Mouse (Mus musculus): ENCODE measurements around the gene Ahsg. TPM values are rescaled to one million over a fixed set of nuclear protein-coding genes. Genes with fewer than 3 reads are reported as not detected.

Gene Ahsg
- polyA plus RNA-seq (2017; shearing (Covaris generic)) = not detected

DNA sequence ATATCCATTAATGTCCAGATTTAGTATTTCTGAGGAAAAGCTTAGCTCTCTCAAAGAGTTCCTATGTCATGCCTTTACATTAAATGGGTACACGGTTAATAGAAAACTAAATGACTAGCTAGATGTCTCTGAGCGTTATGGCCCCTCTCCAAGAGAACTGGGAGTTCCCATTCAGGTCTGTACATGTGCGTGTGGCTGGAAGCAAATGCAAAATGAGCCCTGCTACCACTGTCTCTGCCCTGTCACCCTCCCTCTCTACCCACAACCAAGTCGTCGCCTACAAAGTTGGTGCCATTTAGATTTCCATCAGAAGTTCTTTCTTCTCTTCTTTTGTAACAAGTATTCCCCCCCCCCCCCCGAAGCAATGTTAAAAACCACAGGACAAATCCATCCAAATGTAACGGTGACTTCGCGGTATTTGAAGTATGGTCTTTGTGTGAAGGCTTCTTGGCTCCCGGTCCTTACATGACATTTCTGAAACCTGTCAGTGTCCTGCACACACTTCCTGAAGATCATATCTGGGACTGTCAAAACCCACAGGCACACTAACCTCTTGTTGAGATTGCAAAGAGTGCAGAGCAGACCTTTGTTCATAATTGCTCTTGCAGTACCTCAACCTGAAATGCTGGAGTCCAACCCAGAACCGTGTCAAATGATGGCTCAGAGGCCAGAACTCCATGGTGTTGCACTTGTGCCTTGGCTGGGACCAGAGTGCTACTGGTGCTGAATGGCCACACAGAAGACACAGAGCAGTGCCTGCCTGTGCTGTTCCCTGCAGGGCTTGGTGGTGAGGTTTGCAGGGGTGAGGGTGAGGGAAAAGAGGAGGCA is at the start of gene Ahsg:
Gene Ahsg (plus strand): TSS at position 595 of the 828 bp plus-strand sequence.
- ATAC-seq = no peak

DNA sequence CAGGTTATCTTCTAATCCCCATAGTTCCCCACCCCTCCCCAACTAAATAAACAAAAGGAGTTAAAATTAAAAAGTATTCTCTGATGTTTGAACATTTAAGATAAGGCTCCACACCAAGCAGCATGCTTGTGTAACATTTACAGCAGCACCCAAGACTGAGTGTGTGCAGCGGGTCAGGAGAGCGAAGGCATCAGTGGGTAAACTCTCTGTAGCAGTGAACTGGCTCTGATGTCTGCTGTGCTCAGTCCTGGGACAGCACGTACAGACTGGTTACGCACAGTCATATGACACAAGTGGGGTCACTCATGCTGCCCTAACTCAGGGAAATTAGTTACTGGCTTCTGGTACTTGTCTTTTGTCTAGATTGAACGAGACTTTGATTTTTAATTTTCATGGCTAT is 48.2 kb upstream of the Ahsg start:
- no peak for ATAC-seq

DNA sequence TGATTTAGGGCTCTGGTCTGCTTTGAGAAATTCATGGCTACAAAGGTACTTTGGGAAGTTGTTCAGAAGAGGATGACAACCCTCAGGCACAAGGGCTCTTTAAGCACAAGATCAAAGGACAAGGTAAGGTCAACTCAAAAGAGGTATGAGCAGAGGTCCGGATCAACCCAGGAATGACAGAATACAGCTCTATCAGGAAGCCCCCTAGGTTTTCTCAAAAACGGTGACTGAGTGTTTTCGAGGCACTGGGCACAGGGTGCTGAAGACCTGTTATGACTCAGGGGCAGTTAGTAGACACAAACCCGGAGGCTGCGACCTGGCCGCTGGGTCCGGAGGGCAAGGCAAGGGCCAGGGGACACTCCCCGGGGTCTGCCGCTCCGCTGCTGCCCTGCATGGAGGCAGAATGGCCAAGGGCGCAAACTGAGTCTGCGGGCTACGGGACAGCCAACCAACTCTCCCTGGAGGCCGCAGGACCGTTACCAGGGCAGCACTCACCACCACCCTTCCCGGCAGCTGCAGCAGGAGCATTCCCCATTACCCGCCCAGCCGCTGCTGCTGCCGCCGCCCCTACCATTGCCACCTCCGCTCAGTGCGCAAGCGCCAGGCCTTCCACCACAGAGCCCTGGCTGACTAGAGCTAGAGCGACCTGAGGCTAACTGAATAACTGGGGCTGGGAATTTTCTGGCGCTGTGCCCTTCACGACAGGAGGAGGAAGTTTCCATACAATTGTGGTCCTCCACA is 46.8 kb upstream of the Ahsg start:
- ATAC-seq = no peak

DNA sequence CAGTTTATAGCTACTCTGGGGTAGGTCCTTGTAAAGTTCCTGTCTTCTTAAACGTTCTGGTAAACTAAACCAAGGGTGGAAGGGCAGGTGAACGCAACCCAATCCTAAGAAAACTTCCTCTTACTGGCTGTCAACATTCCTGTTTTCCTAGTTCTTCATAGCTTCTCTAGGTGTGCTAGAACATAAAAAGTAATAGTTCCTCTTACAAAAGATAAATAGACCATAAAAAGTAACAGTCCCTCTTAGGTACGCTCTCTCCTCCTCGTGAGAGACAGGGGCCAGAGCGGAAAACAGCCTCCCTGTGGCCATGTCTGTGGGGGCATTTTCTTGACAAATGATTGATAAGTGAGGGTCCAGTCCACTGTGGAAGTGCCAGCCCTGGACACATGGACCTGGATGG is 46.2 kb upstream of the Ahsg start:
- ATAC-seq = no peak

DNA sequence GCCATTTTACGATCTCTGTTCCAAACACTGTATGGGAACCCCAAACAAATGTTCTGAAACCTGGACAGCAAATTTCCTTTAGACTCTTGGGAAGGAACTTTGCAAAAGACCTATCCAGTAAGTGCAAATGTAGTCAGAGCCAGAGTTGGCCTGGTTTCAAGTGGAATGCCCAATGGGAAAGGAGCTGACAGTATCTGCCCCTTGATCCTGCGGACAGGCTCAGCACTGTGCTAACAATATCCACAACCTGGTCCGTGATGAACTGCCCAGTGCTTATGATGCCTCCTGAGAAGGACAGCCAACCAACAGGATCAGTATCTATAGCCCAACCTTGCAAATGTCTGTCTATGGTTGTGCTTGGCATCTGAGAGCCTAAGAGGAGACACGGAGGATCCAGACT is 45.6 kb upstream of the Ahsg start:
- ATAC-seq = no peak

DNA sequence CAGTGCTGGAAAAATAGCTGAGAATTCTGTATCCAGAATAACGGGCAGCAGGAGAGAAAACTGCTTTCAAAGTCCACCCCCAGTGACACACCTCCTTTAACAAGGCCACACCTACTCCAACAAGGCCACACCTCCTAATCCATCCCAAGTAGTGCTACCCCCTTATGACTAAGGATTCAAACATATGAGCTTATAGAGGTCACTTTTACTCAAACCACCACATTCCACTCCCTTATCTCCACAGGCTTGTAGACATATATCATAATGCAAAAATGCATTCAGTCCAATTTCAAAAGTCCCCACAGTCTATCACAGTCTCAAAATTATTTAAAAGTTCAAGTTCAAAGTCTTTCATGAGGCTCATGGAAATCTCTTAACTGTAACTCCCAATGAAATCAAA is 43.4 kb upstream of the Ahsg start:
- ATAC-seq = no peak

DNA sequence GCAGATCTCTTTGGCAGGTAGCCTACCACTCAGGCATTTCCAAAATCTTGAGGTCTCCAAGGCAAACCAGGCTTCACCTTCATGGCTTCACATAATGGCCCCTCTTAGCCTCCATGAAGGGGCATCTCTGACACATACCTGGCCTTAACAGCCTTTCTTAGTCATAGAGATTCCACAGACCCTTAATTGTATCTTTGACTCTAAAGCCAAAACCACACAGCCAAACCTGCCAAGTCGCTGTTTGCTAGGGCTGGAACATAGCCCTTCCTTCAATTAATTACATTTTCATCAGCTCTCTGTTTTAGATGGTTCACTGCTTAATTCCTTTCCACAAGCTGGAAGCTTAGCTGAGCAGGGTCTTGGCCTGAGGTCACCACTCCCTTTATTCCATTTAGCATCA is 42.7 kb upstream of the Ahsg start:
- ATAC-seq = no peak

DNA sequence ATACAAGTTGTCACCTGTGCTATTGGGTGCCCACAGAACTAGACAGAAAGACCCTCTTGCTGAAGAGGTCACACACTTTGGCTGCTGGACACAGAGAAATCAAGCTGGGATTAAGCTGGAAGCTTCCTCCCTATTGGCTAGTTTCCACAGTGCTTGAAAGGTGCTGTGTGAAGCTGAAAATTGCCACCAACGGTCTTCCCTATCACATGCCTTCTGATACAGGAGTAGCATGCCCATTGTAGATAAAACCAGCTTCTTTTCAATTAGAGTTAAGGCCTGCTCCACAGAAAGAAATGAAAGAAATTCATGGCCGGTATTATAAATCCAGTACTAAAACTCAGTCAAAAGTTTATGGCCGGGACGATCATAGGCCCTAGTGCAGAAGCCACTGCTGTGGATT is 38.4 kb upstream of the Ahsg start:
- ATAC-seq = no peak

DNA sequence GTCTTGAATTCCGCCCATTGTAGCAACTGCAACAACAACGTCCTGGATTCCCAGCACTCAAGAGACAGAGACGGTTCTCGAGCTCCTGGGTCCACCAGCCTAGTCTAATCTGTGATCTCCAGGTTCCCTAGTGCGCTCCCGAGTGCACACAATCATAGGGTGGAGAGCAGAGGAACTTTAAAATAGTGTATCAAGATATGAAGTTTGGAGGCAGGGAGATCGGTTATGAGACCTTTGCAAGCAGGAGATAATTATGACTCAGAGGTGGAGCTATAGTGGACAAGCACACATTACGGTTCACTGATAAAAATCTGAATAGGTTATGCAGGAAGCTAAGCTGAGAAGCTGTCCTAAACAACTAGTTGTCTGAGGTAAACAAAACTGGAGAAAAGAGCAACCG is 34.3 kb upstream of the Ahsg start:
- no peak for ATAC-seq

DNA sequence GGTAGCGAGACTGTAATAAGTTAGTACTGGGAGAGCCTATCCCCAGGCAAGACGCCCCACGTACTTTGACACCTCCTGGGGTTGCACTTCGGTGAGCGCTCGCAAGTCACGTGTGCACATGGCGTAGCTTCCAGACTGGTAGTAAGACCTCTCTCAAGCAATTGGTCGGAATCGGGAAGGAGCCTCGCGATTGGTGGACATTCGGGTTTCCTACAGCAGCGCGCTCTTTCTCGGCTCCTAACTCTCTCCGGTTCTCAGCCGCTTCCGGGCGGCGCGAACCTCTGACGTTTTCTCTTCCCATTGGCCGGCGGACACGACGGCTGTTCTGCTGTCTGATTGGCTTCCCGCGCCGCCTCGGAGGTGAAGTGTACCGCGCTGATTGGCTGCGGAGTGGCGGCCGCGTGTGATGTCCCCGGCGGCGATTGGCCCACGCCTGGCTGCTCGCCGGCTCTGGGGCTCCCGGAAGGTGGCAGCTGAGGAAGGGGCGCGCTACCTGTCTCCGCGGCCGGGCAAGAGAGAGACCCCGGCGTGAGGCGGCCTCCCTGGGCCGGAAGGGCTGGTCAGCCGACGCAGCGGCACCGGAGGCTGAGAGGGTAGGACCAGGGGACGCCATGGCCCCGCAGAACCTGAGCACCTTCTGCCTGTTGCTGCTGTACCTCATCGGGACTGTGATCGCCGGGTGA is 33.5 kb upstream of the Ahsg start, which contains the start of the genes Tbccd1 and Dnajb11:
Gene Tbccd1 (minus strand): TSS at position 239 of the 683 bp plus-strand sequence.
Gene Dnajb11 (plus strand): TSS at position 415 of the 683 bp plus-strand sequence.
- peak; percentile 95 for ATAC-seq

DNA sequence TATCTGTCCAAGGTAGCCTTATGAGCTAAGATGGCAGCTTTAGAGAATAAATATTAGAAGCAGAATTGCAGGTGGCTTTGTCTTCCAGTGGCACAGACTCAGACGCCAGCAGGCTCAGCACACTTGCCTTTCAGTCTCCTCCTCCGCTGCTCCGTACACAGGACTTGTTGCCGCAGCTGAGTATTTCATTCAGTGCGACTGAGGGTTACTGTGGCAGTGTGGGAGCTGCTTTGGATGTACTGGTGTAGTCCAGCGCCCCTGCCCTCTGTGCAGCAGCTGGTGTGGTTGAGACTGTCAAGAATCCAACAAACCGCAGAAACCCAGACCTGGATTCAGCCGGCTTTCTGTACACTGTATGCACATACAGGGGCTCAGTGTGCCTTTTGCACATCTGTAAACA is 18.7 kb upstream of the Ahsg start:
- ATAC-seq = no peak

DNA sequence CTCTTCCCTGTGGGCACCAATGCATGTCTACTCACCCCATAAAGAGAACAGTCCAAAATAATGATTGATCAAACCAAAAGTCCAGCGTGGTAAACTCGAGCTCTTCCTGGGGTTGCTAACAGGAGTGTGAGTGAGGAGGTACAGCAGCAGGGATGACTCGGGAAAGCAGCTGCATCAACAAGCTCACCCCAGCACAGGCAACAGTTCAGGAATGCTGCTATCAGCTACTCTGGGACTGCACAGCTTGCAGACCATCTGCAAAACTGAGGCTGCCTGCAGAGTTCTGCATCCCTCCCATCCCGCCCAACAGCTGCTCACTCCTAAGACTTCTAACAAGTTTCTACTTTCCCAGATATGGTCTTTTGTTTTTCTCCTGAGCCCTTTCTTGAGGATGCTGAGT is 17.7 kb upstream of the Ahsg start:
- ATAC-seq = no peak

DNA sequence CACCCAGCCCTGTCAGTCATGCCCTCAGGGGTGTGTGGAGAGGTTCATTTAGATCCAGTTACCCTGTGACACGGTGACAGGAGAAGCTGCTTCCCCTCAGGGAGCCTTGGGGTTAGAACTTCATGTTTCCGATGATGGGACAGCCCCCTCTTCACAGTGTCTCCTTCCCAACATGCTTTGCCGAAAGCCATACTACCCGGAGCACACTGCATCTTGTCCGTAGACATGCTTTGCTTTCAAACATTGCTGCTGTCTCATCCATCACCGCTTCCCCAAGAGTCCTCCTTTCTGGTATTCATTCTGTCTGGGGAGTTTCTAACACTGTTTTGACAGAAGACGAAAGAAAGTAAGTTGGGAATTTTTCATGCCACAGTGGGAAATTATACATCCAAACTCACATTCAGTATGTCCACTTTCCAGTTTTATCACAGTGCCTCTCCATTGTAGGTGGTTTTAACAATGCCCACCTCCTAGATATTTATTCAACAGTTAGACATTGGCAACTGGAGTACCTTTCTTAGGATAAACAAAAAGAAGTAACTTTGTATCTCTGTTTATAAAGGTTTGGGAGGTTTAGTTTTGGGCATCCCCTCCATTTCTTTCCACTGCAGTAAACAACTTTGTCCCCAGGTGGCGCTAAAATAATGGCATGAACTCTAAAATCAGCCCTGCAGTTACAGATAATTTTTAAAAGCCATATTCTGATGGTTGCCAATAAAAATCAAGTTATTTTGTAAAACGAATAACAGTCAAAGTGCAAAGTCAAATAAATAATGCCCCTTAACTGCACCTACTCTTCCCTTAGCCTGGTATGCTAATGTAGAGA is 14.6 kb upstream of the Ahsg start:
- no peak for ATAC-seq

DNA sequence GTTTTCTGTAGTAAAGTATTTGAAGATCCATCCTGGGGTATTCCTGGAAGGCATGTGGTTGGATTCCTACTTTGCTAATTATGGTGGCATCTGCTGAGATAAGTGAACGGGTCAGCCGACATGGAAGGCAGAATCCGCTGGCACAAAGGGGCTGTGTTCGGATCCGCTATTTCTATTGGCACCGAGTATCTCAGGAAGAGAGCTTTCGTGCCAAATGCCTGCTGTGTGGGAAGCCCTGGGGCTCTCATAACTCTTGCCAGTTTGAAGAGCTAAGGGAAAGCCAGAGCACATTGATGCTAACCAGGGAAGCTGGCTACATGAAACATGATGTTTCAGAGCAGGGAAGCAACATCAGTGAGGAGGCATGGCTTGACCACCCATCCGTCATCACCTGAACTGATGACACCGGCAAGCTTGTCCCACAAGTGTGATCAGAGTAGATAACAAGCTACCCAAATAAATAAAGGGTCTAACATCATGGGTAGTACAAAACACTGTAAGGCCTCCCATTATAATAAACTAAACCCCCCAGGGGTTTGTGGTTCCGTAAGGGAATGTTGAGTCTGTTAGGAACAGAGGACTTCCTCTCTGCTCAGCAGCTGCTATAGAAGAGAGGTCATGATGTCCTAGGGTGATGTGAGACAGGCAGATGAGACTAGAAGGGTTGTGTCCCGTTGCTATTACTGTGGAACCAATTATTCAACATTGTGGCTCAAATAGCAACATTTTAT is 13.3 kb upstream of the Ahsg start:
- ATAC-seq = no peak

DNA sequence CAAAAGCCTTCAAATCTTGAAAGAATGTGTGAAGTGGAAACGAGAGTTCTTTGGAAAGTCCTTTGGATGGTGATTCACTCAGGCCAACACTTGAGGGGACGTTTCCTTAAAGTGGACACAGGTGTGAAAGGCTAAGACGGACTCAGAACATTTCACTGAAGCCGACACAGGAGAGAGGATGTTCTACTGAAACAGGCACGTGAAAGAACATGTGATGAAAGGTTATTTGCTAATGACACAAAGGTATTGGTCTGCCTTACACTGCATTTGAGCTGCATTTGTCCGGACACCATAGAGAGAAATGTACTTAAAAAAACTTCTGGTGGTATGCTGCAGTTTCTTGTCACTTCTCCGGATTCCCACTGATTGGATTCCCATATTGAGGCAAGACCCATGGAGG is 12.4 kb upstream of the Ahsg start:
- no peak for ATAC-seq

DNA sequence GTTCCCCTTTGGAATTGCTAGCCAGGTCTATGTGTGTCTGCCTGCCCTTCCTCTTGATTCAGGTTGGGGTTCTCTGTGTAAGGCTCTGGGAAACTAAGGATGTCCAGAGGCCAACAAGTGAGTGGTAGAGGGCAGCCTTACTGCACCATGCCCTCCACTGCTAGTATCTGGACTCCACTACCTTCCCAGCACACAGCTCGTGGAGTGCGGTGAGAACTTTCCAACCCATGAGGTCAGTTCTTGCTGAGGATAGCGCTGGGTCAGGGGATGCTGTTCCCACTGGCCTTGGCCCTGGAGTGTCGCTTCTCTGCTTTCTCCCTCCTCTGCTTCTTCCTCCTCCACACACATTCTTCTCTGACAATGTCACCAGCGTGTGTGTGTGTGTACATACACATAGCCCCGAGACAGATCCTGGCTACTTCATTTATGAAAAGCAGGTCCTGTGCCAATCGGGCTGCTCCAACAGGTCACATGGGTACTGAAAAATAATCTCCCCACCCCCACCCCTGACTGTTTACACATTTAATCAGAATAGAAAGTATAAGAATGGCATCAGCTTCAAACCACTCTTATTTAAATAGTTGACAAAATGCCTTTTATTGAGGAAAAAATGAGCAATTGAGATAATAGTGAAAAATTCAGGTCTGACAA is 11.0 kb upstream of the Ahsg start:
- no peak for ATAC-seq

DNA sequence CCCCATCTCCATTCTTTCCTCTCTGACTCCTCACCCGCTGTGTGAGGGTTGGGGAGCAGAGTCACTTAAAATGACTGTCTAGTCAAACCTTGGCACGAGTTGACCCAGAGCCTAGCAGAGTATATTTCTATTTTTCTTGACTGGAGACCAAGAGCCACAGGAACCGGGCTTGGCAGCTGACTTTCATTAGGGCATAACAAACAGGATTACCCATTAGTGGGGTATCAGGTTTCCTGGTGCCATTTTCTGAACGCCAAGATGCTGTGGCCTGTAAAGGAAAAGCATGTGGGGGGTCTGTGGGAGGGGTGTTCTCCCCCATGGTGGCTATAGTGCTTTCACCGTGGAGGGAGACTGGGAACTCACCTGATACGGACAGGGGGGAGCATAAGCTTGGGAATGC is 10.2 kb upstream of the Ahsg start:
- no peak for ATAC-seq

DNA sequence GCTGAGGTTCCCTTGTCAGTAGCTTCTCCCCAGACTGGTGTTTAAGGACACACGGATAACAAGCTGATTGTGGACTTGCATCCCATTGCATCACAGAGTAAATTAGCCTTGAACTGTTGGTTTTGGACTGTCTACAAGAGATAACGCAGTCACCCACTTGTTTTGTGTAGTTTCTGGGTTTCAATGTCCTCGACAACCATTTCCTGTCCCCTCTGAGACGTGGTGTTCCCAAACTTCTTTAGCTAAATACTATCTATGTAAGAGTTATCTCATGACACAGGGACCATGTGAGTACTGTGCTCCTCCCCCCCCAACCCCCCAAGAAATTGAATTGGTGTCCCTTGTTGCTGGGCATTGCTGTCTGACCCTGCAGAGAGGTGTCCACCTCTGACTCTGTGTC is 9.6 kb upstream of the Ahsg start:
- ATAC-seq = no peak

DNA sequence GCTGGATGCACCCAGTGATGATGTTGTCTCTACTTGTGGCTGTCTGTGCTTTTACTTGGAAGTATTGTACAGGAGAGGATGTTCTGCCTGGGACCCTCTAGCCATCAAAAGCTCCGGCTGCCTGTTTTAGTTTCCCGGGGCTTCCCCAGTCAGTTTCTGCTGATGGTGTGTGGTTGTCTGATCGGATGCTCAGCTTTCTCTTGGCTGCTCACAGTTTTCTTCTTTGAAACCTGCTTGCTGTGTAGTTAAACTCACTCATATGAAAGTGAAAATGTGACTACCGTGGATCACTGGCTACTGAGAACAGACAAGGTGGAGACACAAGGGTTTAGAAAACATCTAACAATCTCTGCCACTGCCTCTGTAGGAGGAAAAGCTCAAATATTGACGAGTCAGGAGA is 7.6 kb upstream of the Ahsg start:
- peak; percentile 54 for ATAC-seq

DNA sequence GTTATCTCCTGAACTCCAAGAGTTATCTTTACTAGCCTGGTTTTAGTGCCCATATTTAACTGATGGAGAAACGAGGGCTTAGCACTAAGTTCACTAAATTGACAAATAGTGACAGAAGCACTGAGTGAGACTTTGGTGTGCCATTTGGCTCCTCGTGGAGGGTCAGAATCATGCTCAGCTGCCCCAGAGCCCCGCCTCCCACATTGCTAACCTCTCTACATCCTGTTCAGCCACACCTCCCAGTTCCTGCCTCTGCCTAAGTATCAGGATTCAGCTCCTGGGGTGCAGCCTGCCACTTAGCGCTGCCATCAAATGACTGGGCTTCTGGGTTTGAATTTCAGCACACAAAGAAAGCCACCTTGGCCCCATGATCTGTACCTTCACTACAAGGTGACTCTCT is 5.7 kb upstream of the Ahsg start:
- no peak for ATAC-seq

DNA sequence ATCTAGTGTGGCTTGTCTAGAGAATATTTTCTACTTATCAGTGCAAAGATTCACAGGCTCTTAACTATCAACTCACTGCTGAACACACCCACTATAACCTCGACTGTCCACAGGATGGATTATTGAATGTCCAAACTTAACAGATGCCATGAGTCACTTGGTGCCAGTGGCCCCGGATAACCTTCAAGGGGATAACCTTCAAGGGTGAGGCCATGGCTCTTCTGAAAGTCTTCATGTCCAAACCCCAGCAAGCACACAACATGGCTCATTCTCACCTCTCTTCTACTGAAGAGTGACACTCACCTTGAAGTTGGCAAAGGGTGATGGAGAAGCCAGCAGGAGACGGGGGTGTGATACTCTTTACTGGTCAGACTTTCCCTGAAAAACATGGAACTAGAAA is 4.4 kb upstream of the Ahsg start:
- ATAC-seq = no peak

All from activated CD4-positive, CD25-positive, alpha-beta regulatory T cell, adult 4 months (primary cell).